Mouse (Mus musculus) megakaryocyte, embryonic 14.5 days (primary cell): ENCODE data around the gene Selp.

Source experiments
- FLI1 ChIP-seq: IDR thresholded peaks from 2 replicates; pipeline ENCODE4 v1.6.1; 2012; ENCODE audit warnings: low read length, inconsistent platforms, mixed read lengths
- GATA1 ChIP-seq: IDR thresholded peaks from 3 replicates; pipeline ENCODE4 v1.6.1; 2012; ENCODE audit warnings: mixed read lengths, low read length, inconsistent platforms, borderline replicate concordance

- TF ChIP-seq FLI1: peak; percentile 98
- peak; percentile 83; the same call in 2 of the 3 replicates for TF ChIP-seq GATA1
Measured at GRCm38 (mm10) chr1:164135360-164135759, 20.3 kb downstream of the Selp start.
